Mouse (Mus musculus): ENCODE data around the gene Khnyn. TPM values are rescaled to one million over a fixed set of nuclear protein-coding genes. Genes with fewer than 3 reads are reported as not detected.

The Khnyn gene
- 10 to 100 TPM; 19.1 to 27.2 (median 25.1) TPM for total RNA-seq (2022)

DNA sequence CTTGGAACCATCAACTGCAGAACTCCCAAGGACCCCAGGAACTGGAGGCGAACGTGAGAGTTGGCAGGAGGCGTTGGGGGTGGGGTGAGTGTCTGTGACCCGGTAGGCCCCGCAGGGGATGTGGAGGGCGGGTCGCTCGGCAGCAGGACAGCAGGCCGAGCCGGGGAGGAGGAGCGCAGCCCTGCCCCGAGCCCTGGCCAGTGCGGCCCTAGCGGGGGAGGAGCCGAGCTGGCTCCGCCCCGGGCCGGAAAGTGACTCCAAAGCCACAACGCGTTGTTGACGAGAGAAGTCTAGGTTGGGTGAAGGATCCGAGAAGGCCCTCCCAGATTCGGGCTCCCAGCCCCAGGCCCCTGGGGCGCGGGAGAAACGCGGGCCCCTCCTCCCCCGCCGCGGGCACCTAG is at the start of gene Khnyn:
Khnyn (plus strand) TSS at position 235 of the 401 bp plus-strand sequence.
- DNase-seq, result peak; percentile 90

DNA sequence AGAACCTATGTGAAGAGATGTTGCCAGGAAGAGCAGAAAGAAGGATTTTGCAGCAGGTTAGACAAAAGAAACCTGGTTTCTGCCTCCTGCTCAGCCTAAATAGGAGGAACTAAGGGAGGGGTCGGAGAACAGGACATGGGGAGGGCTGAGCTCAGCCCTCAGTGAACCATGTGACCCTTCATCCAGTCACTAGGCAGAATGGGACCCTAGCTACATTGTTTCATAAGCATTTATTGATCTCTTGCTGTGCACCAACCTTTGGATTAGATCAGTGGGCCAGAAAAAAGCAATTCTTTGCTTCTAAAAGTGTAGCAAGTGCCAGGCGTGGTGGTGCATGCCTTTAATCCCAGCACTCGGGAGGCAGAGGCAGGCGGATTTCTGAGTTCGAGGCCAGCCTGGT is 46.4 kb upstream of the Khnyn start:
- no peak for DNase-seq

DNA sequence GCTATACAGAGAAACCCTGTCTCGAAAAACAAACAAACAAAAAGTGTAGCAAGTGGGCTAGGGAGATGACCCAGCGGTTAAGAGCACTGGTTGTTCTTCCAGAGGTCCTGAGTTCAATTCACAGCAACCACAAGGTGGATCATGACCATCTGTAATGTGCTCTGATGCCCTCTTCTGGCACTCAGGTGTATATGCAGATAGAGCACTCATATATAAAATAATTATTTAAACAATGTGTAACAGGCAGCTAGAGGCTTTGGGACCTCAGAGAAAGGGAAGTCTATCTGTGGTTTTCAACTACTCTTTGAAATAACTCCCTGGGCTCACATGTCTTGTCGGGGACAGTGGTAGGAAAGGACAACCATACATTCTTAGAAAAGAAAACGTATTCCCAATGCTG is 46.0 kb upstream of the Khnyn start:
- DNase-seq, result no peak

DNA sequence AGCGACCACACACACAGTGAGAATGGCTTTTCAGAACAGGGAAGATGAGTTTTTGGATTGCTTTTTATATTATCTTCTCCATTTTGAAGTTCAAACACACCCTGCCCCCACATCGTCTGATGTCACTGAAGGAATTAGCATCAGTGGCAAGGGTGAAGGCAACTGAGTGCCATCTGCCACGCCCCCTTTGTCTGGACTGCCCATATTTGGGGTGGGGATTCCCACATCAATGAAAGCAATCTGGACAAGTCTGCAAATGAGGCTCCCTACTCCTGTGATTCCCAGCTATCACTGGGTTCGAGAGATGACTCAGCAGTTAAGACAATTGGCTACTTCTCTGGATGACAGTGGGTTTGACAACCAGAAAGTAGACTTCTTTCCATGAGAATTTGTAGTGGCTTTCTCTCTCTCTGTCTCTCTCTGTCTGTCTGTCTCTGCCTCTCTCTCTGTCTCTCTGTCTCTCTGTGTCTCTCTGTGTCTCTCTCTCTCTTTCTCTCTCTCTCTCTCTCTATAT is 43.8 kb upstream of the Khnyn start:
- DNase-seq, result no peak

DNA sequence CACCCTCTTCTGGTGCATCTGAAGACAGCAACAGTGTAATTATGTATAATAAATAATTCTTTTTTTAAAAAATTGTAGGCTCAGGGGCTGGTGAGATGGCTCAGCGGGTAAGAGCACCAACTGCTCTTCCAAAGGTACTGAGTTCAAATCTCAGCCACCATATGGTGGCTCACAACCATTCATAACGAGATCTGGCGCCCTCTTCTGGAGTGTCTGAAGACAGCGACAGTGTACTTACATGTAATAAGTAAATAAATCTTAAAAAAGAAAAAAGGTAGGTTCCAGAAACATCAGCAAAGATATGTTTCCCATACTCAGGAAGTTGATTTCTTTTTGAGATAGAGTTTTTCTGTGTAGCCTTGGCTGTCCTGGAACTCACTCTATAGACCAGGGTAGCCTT is 42.0 kb upstream of the Khnyn start:
- no peak for DNase-seq

DNA sequence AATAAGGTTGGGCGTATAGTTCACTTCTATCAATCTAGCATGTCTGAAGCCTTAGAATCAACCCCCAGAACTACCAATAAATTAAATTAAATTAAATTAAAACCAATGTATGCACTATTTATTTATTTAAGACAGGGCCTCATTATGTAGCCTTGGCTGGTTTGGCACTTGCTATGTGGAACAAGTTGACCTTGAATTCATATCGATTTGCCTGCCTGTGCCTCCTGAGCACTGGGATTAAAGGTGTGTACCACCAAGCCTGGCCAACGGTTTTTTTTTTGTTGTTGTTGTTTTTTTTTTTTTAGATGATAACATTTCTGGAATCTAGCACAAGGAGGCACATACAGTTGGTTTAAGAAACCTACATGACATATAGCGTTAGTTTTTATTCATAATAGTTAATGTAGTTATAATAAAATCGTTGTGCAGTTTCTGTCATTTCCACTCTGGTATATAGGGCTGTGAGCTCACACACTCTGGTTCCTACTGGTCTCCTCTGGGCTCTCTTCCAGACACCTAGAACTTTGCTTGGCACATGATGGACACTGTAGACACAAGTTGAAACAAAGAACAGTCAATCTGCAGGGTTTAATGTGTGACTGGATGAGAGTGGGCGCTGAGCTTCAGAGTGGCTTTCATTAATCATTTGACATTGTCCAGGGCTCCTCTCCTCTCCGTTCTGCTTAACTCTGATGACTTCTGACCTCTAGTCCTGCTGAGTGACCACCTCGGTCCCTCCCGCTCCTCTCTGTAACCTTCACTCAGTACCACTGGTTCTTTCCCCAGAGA is 39.0 kb upstream of the Khnyn start:
- no peak for DNase-seq

DNA sequence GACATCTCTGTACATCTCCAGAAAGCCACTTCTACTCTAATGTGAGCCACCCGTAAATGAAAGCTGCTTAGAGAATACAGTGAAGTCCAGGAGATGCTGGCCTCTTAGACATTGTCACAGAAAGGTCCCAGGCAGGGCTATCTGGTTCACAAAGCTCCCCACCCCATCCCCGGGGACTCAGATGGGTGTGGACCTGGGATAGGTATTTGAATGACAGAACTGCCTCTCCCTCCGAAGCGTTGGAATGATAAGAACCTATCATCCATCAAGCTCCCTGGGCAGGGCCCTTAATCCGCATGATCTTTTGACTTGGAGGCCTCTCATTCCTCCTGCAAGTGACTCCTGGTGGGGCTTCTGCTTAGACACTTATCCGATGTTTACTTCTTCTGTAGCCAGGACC is 33.9 kb upstream of the Khnyn start:
- DNase-seq, result no peak

DNA sequence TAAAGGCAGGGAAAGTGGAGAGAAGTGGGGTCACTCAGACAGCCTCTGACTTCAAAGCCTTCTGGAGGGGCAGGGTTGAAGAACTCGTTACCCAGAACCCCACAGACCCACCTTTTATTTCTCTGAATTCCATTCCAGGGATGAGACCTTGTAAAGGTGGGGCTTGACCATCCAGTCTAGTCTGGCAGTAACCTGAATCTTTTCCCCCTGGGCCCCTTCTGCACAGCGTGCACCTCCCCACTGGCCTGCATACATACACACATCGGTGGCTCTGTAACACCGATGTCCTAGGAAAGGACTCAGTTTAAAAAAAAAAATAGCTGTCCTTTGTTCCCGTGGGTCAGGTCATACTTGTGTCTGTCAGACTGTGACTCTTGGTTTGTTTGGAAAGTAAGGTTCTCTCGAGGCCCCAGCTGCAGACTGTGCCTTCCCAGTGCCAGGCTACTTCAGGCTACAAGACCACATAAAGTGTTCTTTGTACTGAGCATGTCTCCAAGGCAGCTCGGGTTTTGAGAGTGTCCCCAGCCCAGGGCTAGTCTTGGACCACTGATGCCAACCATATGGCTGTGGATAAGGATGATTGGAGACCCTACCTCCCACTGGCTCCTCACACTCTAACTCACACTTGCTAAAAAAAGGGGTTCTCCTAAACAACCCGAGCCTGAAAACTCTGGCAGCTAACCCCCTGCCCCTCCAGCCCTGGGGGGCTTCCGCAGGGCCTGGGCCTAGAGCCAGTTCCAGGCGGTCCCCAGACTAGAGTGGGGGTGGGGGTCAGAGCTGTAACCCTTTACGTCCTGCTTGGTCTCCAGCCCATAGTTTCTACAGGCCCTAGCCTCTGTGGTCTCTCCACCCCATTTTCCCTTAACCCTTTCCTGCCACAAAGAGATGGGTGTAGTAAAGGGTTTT is 31.8 kb upstream of the Khnyn start:
- DNase-seq, result no peak

DNA sequence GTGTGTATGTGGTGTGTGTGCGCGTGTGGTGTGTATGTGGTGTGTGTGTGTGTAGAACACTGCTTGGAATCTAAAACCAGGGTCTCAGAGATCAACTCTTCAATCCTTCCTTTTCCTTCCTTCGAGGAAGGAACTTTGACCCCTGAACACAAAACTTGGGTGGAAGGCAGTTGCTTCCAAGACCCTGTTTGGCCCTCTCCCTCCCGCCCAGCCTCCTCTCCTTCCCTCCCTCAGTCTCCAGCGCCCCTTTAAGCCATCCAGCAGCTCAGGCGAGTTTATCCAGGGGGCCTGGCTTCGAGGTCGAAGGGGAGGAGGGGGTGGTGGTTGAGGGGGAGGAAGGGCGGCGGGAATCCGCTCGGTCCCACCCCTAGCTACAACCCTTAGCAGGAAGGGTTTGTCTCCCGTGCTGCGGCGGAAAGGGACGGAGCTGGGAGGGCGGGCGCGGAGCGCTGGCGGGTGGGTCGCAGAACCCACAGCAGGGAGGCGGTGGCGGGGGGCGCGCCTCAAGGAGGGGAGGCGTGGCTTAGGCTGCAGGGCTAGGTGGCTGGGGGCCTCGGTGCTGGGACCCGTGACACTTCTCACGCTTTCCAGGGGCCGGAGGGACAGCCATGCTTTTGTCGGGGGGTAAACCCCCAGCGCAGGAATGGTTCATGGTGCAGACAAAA is 31.0 kb upstream of the Khnyn start, which contains the start of gene Nynrin:
Nynrin (plus strand) TSS at position 390 of the 665 bp plus-strand sequence.
- no peak for DNase-seq

DNA sequence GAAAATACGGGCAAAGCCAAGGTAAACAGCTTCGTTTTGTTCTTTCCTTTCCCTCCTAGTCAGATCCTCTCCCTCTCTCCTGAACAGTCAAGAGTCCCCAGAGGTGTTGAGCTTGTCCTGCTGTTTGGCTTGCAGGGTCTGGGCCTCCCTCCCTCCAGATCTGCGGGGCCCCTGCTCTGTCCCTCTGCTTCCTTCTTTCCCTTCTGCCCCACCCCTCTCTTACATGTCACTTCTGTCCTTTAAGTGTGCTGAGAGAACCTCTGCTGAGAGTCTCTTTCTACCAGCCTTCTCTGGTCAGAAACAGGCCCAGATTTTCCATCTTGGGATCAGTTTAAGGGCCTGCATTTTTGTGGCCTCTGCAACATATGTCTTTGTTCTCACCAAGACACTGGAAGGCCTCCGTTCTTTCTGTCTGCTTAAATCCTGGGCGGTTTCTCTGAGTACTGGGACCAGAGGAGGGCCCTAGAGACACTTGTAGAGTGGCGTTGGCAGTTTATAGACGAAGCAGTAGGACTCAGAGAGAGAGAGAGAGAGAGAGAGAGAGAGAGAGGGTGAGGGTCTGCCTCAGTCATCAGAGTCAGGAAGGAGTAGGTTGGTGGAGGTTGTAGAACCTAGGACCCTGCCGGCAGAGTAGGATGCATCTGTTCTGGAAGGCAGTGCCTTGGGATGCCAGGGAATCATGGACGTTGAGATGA is 30.2 kb upstream of the Khnyn start:
- DNase-seq, result no peak

DNA sequence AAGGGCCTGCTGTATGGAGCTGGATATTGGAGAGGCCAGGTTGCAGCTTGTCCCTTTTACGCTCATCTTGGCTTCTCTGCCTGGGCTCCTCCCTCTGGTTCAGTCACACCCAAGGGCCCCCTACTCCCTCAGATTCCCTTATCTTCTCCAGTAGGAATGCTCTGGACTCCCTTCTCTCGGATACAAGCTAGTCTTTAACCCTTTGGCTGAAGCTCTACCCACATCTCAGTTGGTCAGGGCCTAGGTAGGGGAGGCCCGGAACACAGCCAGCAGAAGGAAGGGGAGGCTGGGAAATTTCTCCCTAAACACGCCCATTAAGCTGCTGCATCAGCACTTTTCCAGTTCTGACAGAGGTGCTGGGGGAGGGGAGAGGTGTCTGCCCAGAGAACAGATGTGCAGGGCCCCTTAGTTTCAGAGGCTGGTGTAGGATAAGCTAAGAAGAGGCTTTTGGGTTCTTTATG is 29.6 kb upstream of the Khnyn start:
- DNase-seq, result no peak

DNA sequence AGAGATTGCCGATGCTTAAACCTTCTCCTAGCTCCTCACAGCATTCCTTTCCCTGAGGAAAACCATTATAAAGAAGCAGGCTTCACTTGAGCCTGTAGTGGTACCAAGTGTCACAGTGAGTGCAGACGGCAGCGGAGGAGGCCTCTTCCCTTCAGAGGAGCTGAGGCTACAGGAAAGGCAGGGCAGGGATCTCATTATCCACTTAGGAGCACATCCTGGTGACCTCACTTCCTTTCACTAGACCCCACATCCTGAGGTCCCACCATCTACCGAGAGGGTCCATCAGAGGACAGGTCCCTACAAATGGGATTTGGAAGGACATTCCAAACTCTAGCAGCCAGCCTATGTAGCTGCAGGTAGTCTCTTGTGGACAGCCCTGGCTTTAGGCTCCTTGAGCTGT is 27.2 kb upstream of the Khnyn start:
- no peak for DNase-seq

DNA sequence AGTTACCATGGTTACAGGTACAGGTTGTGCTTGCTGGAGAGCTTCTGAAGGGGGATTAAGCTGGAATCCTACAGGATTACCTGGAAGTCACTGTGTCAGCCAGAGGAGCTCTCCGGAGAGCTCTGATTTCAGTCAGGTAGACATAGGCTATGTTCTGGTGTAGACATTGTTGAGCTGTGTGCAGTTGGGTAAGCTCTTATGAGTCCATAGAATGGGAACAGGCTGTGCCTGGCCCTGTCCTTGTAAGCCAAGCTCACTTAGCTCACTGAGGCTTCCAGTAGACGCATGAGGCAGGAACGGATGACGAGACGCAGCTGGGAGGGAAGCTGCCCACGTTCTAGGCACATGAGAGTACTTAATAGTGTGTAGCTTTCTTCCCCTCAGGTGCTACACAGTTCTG is 22.6 kb upstream of the Khnyn start:
- DNase-seq, result no peak

DNA sequence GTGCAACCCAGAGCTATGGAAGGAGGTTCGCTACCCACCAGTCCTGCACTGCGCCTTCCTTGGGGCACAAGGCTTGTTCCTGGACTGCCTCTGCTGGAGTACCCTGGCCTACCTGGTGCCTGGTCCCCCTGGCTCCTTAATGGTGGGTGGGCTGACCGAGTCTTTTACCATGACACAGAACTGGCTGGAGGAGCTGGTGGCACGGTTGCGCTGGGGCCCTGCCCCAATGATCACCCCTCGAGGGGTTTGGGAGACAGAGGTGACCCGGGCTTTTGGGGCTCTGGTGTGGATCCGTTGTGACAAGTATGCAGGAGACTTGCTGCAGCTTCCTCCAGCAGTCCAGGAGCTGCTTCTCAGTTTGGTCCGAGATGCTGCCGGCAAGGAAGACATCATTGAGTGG is 21.8 kb upstream of the Khnyn start:
- DNase-seq, result no peak

DNA sequence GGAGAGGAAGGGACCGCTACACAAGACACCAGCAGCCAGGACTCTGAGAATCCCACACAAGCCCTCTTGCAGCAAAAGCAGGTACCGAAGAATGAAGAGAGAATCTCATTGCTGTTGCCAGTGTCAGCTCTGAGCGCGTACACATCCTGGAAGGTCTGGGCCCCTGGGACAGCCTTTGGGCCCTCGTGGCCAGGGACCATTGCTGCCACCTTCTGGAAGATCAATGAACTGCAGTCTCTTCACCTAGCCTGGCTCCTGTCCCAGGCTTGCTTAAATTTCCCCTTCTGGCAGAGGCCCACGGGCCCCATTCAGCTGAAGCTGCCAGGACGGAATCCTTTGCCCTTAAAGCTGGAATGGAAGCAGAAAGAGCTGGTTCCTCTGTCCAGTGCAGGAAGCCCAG is 21.0 kb upstream of the Khnyn start:
- DNase-seq, result no peak

DNA sequence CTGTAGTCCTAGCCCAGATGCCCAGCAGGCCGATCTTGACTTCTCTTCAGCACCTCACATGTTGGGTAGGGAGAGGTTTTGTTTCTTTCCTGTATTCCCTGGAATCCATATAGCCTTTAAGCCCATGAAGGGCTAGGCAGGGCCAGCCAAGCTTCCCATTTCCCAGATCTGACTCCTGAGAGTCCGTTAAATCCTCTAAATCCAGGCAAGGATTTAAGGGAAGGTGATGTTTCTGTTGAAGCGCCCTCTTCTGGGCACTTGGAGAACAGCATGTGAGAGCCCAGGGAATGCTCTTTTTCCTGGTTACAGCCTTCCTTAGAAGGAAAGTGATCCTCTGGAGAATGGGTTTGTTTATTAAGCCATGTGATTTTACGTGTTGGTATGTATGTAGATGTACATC is 17.8 kb upstream of the Khnyn start:
- DNase-seq, result no peak

DNA sequence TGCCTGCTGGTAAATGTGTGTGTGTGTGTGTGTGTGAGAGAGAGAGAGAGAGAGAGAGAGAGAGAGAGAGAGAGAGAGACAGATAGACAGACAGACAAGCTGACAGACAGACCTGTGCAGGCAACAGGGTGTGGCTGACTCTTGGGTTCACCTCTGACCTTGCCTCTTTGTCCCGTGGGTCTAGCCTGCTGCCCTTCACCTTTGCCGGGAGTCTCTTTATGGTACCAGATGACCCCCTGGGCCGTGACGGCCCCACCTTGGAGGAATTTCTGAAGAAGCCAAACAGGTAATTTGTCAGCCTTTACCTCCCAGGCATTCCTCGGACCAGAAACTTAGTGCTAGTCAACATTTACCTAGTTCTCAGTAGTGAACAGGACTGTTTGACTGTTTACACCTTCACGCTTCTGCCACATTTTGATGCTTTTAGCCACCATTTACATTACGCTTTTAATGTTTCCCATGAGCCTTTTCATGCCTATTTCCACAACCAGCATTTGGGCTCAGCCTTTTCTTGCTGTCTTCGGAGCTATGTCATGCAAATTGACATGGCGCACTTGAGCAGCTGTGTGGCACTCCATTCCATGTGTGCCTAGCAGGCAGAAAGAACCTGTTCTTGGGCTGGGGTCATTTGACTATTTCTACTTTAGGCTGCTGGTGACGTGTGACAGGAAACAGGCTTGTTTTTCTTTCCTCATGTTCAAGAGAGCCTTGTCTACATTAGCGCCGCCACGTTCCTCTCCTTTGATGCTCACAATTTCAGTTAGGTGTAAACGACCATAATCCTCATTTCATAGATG is 16.3 kb upstream of the Khnyn start:
- no peak for DNase-seq

DNA sequence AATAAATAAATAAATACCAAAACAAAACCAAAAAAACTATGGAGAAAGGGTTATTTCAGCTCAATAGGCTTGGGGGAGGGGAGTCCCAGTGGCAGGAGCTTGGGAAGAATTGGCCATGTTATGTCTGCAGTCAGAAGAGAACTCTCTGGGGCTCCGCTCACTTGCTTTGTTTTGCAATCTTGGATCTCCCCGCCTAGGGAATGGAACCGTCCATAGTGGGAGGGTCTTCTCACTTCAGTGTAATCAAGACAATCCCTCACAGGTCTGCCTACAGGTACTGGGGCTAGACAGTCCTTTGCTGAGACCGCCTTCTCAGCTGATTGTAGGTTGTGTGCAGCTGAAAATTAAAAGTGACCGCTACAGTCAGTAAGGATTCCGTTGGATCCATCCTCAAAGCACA is 15.2 kb upstream of the Khnyn start:
- no peak for DNase-seq

DNA sequence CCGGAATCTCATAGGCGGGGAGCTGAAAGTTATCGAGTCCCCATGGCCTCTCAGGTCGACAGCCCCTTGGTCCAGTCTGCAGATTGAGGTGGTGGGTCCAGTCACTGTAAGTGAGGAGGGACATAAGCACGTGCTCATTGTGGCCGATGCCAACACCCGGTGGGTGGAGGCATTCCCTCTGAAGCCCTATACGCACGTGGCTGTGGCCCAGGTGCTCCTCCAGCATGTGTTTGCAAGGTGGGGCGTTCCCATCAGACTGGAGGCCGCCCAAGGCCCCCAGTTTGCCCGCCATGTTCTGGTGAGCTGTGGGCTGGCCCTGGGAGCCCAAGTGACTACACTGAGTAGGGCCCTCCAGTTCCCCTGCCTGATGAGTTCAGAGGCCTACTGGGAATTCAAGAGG is 12.7 kb upstream of the Khnyn start:
- no peak for DNase-seq

DNA sequence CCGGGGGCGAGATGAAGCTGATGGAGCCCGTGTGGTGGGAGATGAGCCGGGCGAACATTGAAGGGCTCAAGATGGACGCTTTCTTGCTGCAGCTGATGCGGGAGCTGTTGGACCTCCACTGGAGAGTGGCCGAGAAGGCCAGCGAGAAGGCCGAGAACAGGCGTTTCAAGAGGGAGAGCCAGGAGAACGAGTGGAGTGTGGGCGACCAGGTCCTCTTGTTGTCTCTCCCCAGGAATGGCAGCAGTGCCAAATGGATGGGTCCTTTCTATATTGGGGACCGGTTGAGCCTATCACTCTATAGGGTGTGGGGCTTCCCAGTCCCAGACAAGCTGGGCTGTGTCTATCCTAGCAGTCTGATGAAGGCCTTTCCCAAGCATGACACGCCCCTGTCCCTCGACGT is 12.2 kb upstream of the Khnyn start:
- no peak for DNase-seq

DNA sequence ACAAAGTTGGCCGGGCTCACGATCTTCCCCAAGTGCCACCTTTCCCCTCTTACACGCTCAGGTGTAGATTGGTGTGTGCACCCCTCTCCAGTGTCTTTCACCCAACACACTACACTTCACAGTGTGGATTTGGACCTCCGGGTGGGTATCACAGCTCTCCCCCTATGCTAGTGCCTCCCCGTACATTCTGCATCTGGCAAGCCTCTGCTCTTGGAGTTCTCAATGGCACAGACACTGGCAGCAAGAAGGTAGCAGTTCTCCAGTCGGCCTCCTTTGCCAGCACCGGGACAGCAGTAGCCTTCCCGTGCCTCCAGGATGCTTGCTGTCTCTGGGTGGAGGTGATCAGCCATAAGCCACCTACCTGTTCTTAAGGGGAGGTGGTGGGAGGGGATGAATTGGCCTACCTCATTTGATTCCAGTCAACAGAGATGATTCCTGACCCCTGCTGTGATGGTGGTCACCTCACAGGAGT is 11.5 kb upstream of the Khnyn start:
- DNase-seq, result no peak
